Mouse (Mus musculus) midbrain, postnatal 0 days (tissue): ENCODE results near the gene Gm7029. TPM values are rescaled to one million over a fixed set of nuclear protein-coding genes. Genes with fewer than 3 reads are reported as not detected.
"Not testable (repeated sequence)": the region's sequence is repeated elsewhere in the genome, so short reads cannot be mapped to it uniquely, and the experiment has no call there.

Source experiments
- ATAC-seq: fragments of 200-750 bp; cut with Nextera tagmentation; 2 replicates; pipeline ENCODE4 v1.8.0; 2017; ENCODE audit warnings: moderate number of reproducible peaks, mild to moderate bottlenecking, moderate TSS enrichment, moderate library complexity; ENCODE audit not compliant: low FRiP score
- DNase-seq: peaks from one replicate; pipeline ENCODE4 v3.0.0-alpha.2; 2015; ENCODE audit warnings: low spot score
- H3K27ac ChIP-seq: fragments of 300-500 bp; sonication (generic); 2 replicates; pipeline ENCODE4 v1.5.1; 2014; ENCODE audit warnings: low read depth, mild to moderate bottlenecking, low read length, mixed read lengths
- H3K27me3 ChIP-seq: fragments of 300-500 bp; sonication (generic); 2 replicates; pipeline ENCODE4 v1.6.1; 2014; ENCODE audit warnings: low read length, control low read depth, mixed read lengths; ENCODE audit not compliant: insufficient read depth
- H3K36me3 ChIP-seq: fragments of 300-500 bp; sonication (generic); 2 replicates; pipeline ENCODE4 v1.6.1; 2014; ENCODE audit warnings: low read length, control low read depth, mixed read lengths; ENCODE audit not compliant: insufficient read depth
- H3K4me1 ChIP-seq: fragments of 300-500 bp; sonication (generic); 2 replicates; pipeline ENCODE4 v1.6.1; 2014; ENCODE audit warnings: mild to moderate bottlenecking, control low read depth, antibody characterized with exemption, low read length, mixed read lengths; ENCODE audit not compliant: insufficient read depth
- H3K4me2 ChIP-seq: fragments of 300-500 bp; sonication (generic); 2 replicates; pipeline ENCODE4 v1.6.1; 2014; ENCODE audit warnings: low read depth, mild to moderate bottlenecking, low read length, mixed read lengths; ENCODE audit not compliant: poor library complexity, severe bottlenecking
- H3K4me3 ChIP-seq: fragments of 300-500 bp; sonication (generic); 2 replicates; pipeline ENCODE4 v1.5.1; 2014; ENCODE audit warnings: low read depth, mild to moderate bottlenecking, low read length, moderate library complexity
- H3K9ac ChIP-seq: fragments of 300-500 bp; sonication (generic); replicated peaks from 2 replicates; pipeline ENCODE4 v1.6.1; 2014; ENCODE audit warnings: mild to moderate bottlenecking, low read length, moderate library complexity, mixed read lengths; ENCODE audit not compliant: poor library complexity, severe bottlenecking
- H3K9me3 ChIP-seq: fragments of 300-500 bp; sonication (generic); 2 replicates; pipeline ENCODE4 v1.6.1; 2016; ENCODE audit warnings: low read length, control low read depth
- CTCF ChIP-seq: IDR thresholded peaks from 2 replicates; pipeline ENCODE4 v1.5.1; 2016; ENCODE audit warnings: antibody characterized with exemption, mild to moderate bottlenecking
- WGBS: fragments of 180-500 bp; shearing (Covaris S2); extraction: QIAGEN DNeasy Blood & Tissue Kit; methylation state at CpG from one replicate; pipeline ENCODE4 v1.1.7; 2014; 5-methylcytosine and 5-hydroxymethylcytosine counted together
- polyA plus RNA-seq: library from polyadenylated mRNA; unstranded; fragments of >200 nt; fragmentation: Nextera tagmentation; extraction: Ambion mirVana; gene quantifications from 2 replicates; pipeline ENCODE4 v1.2.1, GENCODE M21; 2015
- total RNA-seq: library from RNA; depleted of rRNA; stranded (reverse); fragments of >200 nt; gene quantifications from 2 replicates; pipeline ENCODE4 v1.2.3, GENCODE M21; 2014

Gene Gm7029
- total and polyA plus RNA-seq, 2 experiments from 2014 or later, result not detected

- no peaks in the 10 kb centered on the region for H3K36me3 ChIP-seq
- H3K4me3 ChIP-seq, result no peak overlapping the region
- peak; percentile 44 for TF ChIP-seq CTCF
- ATAC-seq (no peak), DNase-seq (peak; percentile 15)
- H3K9me3 ChIP-seq, result no peaks in the 10 kb centered on the region
- 33% methylated on average over 9 of the region's 9 CpGs for WGBS
- H3K27ac ChIP-seq, result no peak overlapping the region
- no peaks in the 10 kb centered on the region for H3K27me3 ChIP-seq
- H3K4me2 ChIP-seq, result no peak overlapping the region
- H3K9ac ChIP-seq, result no peak overlapping the region
- no peaks in the 10 kb centered on the region for H3K4me1 ChIP-seq
Observed at GRCm38 (mm10) chr17:33865330-33866030, 8.2 kb upstream of the Gm7029 start.

- ATAC-seq (no peak), DNase-seq (no peak)
- H3K9ac ChIP-seq, result no peak overlapping the region
- no peak overlapping the region for H3K4me3 ChIP-seq
- no peaks in the 10 kb centered on the region for H3K4me1 ChIP-seq
- WGBS, result 93% methylated on average over 9 of the region's 11 CpGs
- no peak for TF ChIP-seq CTCF
- H3K27ac ChIP-seq, result no peak overlapping the region
- no peaks in the 10 kb centered on the region for H3K9me3 ChIP-seq
- no peak overlapping the region for H3K4me2 ChIP-seq
- H3K36me3 ChIP-seq, result no peaks in the 10 kb centered on the region
- no peaks in the 10 kb centered on the region for H3K27me3 ChIP-seq
Observed at GRCm38 (mm10) chr17:33874411-33874810, 774 bp downstream of the Gm7029 start.

- H3K4me3 ChIP-seq, H3K27me3 ChIP-seq, H3K9ac ChIP-seq, H3K4me2 ChIP-seq, H3K4me1 ChIP-seq, DNase-seq, ATAC-seq, H3K9me3 ChIP-seq, H3K27ac ChIP-seq, H3K36me3 ChIP-seq: not testable (repeated sequence)
- 81% methylated on average over 5 of the region's 5 CpGs for WGBS
- TF ChIP-seq CTCF, result peak; percentile 18; the same call in 1 of the 2 replicates
Observed at GRCm38 (mm10) chr17:33875797-33876196, 2.2 kb downstream of the Gm7029 start.

GRCm38 (mm10) chr17:33884320-33884719 lies 10.7 kb downstream of the Gm7029 start:
- not testable (repeated sequence) for H3K9me3 ChIP-seq, H3K4me1 ChIP-seq, H3K4me3 ChIP-seq, H3K9ac ChIP-seq, DNase-seq, H3K36me3 ChIP-seq, H3K27ac ChIP-seq, H3K4me2 ChIP-seq, ATAC-seq, H3K27me3 ChIP-seq
- 93% methylated on average over 8 of the region's 11 CpGs for WGBS

GRCm38 (mm10) chr17:33887802-33888201 lies 14.2 kb downstream of the Gm7029 start:
- not testable (repeated sequence) for H3K27ac ChIP-seq, H3K36me3 ChIP-seq, H3K4me2 ChIP-seq, H3K9me3 ChIP-seq, H3K27me3 ChIP-seq, H3K9ac ChIP-seq, H3K4me1 ChIP-seq, ATAC-seq, DNase-seq, H3K4me3 ChIP-seq
- whole genome bisulfite sequencing, result 80% methylated on average over 2 of the region's 2 CpGs

GRCm38 (mm10) chr17:33888230-33888629 lies 14.6 kb downstream of the Gm7029 start:
- H3K9me3 ChIP-seq, H3K4me3 ChIP-seq, ATAC-seq: not testable (repeated sequence)

GRCm38 (mm10) chr17:33889941-33890532 lies 16.4 kb downstream of the Gm7029 start:
- not testable (repeated sequence) for H3K27me3 ChIP-seq, H3K4me1 ChIP-seq, H3K36me3 ChIP-seq, ATAC-seq, H3K27ac ChIP-seq, H3K9me3 ChIP-seq, H3K9ac ChIP-seq, DNase-seq
- peak overlapping the region; percentile 50 for H3K4me3 ChIP-seq
- under 1% methylated on average over 44 of the region's 44 CpGs for WGBS
- peak overlapping the region; percentile 66 for H3K4me2 ChIP-seq

More at GRCm38 (mm10) chr17:33888230-33888629, 14.6 kb downstream of the Gm7029 start:
- H3K4me2 ChIP-seq, H3K9ac ChIP-seq, H3K36me3 ChIP-seq, H3K4me1 ChIP-seq, H3K27ac ChIP-seq, DNase-seq, H3K27me3 ChIP-seq: not testable (repeated sequence)
